Mouse (Mus musculus) 3134 (cell line): ENCODE results near the gene Tas2r139.
"Not testable (repeated sequence)": the region's sequence is repeated elsewhere in the genome, so short reads cannot be mapped to it uniquely, and the experiment has no call there.

Experiments used
- DNase-seq: peaks from one replicate; pipeline ENCODE4 v3.0.0-alpha.2; 2011; ENCODE audit warnings: low spot score; ENCODE audit not compliant: insufficient read length; ENCODE audit errors: extremely low read depth

The Tas2r139 gene

DNA sequence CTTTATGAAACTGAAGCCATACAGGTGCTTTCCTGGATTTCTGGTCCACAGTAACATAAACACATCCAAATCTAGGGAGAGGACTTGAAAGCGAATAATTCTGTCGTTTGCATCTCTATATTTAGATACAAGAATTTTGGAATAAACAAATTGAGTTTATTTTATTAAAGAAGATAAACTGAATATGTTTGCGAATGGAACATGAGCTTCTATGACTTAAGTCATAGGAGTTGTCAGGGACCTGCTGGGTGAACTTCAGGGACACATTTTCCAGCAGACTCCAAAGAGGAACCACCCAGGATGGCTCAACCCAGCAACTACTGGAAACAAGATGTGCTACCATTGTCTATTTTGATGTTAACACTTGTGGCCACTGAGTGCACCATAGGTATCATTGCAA is at the start of gene Tas2r139:
Gene Tas2r139, plus strand, starts transcription at position 301 of the 400 bp plus-strand sequence.
- DNase-seq = no peak

DNA sequence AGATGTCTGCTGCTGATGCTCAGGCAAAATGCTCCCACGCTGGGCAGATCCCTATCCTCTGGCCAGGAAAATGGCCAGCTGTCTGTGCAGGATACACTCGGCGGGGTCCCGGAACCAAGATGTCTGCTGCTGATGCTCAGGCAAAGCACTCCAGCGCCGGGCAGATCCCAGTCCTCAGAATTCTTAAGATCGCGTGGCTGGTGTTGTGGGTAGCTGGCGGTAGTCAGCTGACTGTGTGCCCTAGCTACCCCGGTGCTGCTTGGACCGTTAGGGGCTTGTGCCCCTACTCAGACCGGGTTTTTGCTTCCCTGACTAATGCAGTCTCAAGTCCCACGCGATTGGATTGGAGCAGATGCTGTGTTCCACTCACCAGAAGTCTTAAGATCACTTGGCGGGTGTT is 10.4 kb downstream of the Tas2r139 start:
- not testable (repeated sequence) for DNase-seq

DNA sequence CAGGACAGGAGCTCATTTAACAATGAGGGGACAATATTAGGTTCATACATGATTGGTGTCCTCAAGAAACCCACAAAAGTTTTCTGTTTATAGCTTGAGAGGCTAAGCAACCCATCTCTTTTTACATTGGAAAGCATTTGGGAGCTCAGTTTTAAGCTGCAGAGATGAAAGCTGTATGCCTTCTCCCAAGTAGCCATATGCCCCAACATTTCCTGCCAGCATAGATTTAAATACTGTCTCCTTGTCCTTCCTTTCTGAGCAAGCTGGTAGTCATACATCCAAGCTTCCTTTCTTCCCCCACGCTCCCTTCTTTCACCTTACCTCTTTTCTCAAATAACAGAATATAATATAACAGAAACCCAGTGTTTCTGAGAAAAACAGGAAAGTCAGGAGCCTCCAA is 41.7 kb downstream of the Tas2r139 start:
- no peak for DNase-seq

DNA sequence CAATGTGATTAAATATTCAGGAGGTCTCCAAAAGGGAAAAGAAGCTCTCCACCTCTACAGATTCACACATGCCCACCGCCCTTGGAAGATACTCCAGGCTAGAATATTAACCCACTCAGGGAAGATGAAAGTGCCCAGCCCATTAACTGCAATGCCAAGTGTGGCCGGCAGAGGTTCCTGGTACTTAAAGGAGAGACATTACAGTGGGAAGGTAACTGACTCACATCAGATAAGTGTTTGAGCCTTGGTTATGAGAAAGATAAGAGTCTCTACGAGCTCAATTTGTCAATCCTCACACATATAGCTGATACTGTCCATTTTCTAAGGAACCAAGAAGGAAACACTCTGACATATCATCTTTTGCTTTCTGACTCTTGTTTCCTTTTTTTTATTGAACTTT is 45.5 kb downstream of the Tas2r139 start:
- no peak for DNase-seq
